In the genomic region with DNA sequence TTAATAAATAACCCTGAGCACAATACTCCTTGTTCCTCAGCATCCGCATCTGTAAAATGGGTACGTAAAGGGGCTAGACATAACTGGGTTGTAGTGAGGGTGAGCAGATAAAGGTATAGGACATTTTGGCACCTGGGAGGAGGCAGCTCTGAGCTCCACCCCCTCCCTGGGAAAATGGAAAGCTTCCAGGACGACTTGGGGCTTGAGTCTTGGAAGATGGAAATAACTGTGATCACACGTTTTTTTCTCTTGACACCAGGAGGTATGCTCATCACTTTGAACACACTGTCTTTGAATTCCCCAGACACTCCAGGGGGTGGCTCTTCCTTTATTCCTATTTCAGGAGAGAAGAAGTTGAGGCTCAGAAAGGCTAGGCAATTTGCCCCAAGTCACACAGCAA, we compare ENCODE assay signal across 13 mouse cellular contexts.
A peak's percentile ranks its signal among the peaks of the same experiment; 100 is the strongest.
DNase-seq lines count a peak whose midpoint lies in the region; ATAC-seq and TF ChIP-seq lines count a peak whose summit lies in the region.
"Had no signal": no experiment of that assay in that cellular context is flagged by ENCODE, and none has a peak within 500 bp of the region (broad histone marks: within the 10 kb centered on the region; RNA-seq: fewer than 3 reads in every experiment).

No protein-coding gene starts in this region.

- H3K4me3 ChIP-seq in lung, embryonic 15.5 days: no peak overlapping the region
- H3K4me3 ChIP-seq in limb, embryonic 10.5 days: no peak overlapping the region
- H3K4me3 ChIP-seq in olfactory bulb, adult 2 months (ENCODE audit: insufficient read depth, low read depth, low read length): no peak overlapping the region
- H3K4me3 ChIP-seq: heart, embryonic 15.5 days; limb, embryonic 15.5 days had no signal

- no peak for ATAC-seq in lung, embryonic 15.5 days (ENCODE audit: borderline replicate concordance, extremely low read depth, low FRiP score, low TSS enrichment)

- no peak for TF ChIP-seq CTCF in olfactory bulb, adult 2 months (IDR thresholded peaks at IDR 0.05; ENCODE audit: insufficient read depth, low read depth, low read length)

- no peak overlapping the region for H3K9ac ChIP-seq in lung, embryonic 15.5 days
- H3K9ac ChIP-seq: heart, embryonic 15.5 days; limb, embryonic 15.5 days had no signal

- H3K4me2 ChIP-seq in lung, embryonic 15.5 days: no peak overlapping the region
- H3K4me2 ChIP-seq: limb, embryonic 15.5 days had no signal

- no peaks in the 10 kb centered on the region for H3K36me3 ChIP-seq in lung, embryonic 15.5 days
- H3K36me3 ChIP-seq in limb, embryonic 10.5 days: no peaks in the 10 kb centered on the region
- H3K36me3 ChIP-seq: heart, embryonic 15.5 days; limb, embryonic 15.5 days had no signal

- no peak for TF ChIP-seq POLR2A in olfactory bulb, adult 2 months (IDR thresholded peaks at IDR 0.05; ENCODE audit: insufficient read depth, low read depth, low read length)

- no peaks in the 10 kb centered on the region for H3K9me3 ChIP-seq in lung, embryonic 15.5 days
- no peaks in the 10 kb centered on the region for H3K9me3 ChIP-seq in limb, embryonic 10.5 days (replicated peaks)
- H3K9me3 ChIP-seq: heart, embryonic 15.5 days; limb, embryonic 15.5 days had no signal

- no peaks in the 10 kb centered on the region for H3K27me3 ChIP-seq in lung, embryonic 15.5 days
- no peaks in the 10 kb centered on the region for H3K27me3 ChIP-seq in limb, embryonic 10.5 days (ENCODE audit: low read depth, poor library complexity, severe bottlenecking)
- H3K27me3 ChIP-seq: heart, embryonic 15.5 days; limb, embryonic 15.5 days had no signal

- peak; percentile 65 for DNase-seq in cerebellum, adult 11-12 months
- no peak for DNase-seq in cerebellum, adult 18-20 months
- no peak for DNase-seq in lung, postnatal 14 days
- no peak for DNase-seq in limb, embryonic 10.5 days (ENCODE audit: low spot score)
- DNase-seq in ovary, postnatal 14 days (ENCODE audit: low spot score): no peak
- no peak for DNase-seq in heart, adult 9 months (ENCODE audit: low spot score in 2 of 2)
- DNase-seq: adrenal gland, postnatal 14 days; lung, postnatal 4 days; thymus, postnatal 25 days had no signal

- 73% methylated on average over 4 of the region's 4 CpGs for WGBS in lung, embryonic 15.5 days
- 57% methylated on average over 4 of the region's 4 CpGs for WGBS in limb, embryonic 10.5 days
- WGBS in olfactory bulb, adult 2 months: 68% methylated on average over 4 of the region's 4 CpGs

- H3K4me1 ChIP-seq in lung, embryonic 15.5 days: peaks cover 81% of the 10 kb centered on the region
- peaks cover 97% of the 10 kb centered on the region for H3K4me1 ChIP-seq in limb, embryonic 10.5 days
- peaks cover 82% of the 10 kb centered on the region for H3K4me1 ChIP-seq in olfactory bulb, adult 2 months (ENCODE audit: control insufficient read depth, insufficient read depth, low read length)

- H3K27ac ChIP-seq in lung, embryonic 15.5 days: peak overlapping the region; percentile 99
- H3K27ac ChIP-seq in limb, embryonic 10.5 days: peak overlapping the region; percentile 94
- H3K27ac ChIP-seq in olfactory bulb, adult 2 months (ENCODE audit: insufficient read depth, low read depth, low read length): peak overlapping the region; percentile 95
